Mouse (Mus musculus) thymus, adult 2 months (tissue): ENCODE measurements around the gene Dnajc7. TPM values are rescaled to one million over a fixed set of nuclear protein-coding genes. Genes with fewer than 3 reads are reported as not detected.

Experiments used
- DNase-seq: peaks from one replicate; pipeline ENCODE4 v3.0.0; 2021
- H3K27ac ChIP-seq: fragments of 200-500 bp; 2 replicates; pipeline ENCODE4 v1.5.1; 2012; ENCODE audit warnings: low read length, control low read depth; ENCODE audit not compliant: control insufficient read depth, insufficient read depth
- H3K27me3 ChIP-seq: fragments of 200-500 bp; 2 replicates; pipeline ENCODE4 v1.6.1; 2012; ENCODE audit warnings: mild to moderate bottlenecking, low read length, moderate library complexity, mixed read lengths; ENCODE audit not compliant: control insufficient read depth, insufficient read depth
- H3K36me3 ChIP-seq: fragments of 200-500 bp; 2 replicates; pipeline ENCODE4 v1.6.1; 2012; ENCODE audit warnings: mild to moderate bottlenecking, low read length, moderate library complexity; ENCODE audit not compliant: control insufficient read depth, insufficient read depth
- H3K4me1 ChIP-seq: fragments of 200-500 bp; replicated peaks from 2 replicates; pipeline ENCODE4 v1.6.1; 2012; ENCODE audit warnings: low read length; ENCODE audit not compliant: control insufficient read depth, insufficient read depth
- H3K4me3 ChIP-seq: fragments of 200-500 bp; 2 replicates; pipeline ENCODE4 v1.5.1; 2012; ENCODE audit warnings: mild to moderate bottlenecking, low read length, control low read depth, moderate library complexity; ENCODE audit not compliant: control insufficient read depth, insufficient read depth
- CTCF ChIP-seq: fragments of 200-500 bp; IDR thresholded peaks from 2 replicates; pipeline ENCODE4 v1.5.1; 2012; ENCODE audit warnings: mild to moderate bottlenecking, control low read depth, low read length, moderate library complexity, borderline replicate concordance; ENCODE audit not compliant: control insufficient read depth, poor library complexity, insufficient read depth; ENCODE audit errors: extremely low read depth
- POLR2A ChIP-seq: fragments of 200-500 bp; IDR thresholded peaks from 2 replicates; pipeline ENCODE4 v1.6.1; 2012; ENCODE audit warnings: mild to moderate bottlenecking, low read length, control low read depth, moderate library complexity; ENCODE audit not compliant: control insufficient read depth, poor library complexity, insufficient read depth; ENCODE audit errors: extremely low read depth
- WGBS: fragments of 180-500 bp; shearing (Covaris S2); methylation state at CpG from one replicate; pipeline ENCODE4 v1.1.7; 2018; 5-methylcytosine and 5-hydroxymethylcytosine counted together
- polyA plus RNA-seq: library from polyadenylated mRNA; depleted of rRNA; stranded (reverse); fragments of >200 nt; gene quantifications from 2 replicates; pipeline ENCODE4 v1.2.3, GENCODE M21; 2012

The Dnajc7 gene
- polyA plus RNA-seq, 1 experiment: 110 TPM

DNA sequence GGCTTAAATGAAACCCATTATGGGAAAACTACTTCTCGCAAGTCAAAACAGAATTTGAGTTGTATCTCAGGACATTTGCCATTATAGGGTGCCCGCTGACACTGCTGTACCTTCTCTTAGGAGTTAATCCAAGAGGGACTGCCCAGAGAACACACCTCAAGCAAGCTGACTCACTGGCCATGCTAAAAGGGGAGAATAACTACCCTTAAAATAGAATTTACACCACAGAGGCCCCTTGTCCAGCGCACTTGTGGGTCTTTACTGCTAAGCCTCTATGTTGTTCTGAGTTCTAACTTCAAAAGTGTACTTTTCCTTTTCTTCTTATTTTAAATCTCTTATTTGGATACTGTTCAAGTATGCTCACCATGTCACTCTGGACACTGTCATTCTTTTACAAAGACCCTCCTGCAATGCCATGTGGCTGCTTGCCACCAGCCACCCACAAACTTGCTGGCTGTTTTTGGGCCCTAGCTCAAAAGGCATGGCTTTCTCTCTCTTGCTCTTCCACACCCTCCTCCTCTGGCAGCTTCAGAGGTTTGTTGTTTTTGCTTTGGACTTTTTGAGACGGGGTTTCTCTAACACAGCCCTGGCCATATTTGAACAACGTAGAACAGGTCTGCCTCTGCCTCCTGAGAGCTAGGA is 10.5 kb downstream of the Dnajc7 start:
- Histone ChIP-seq H3K4me3 (no peak overlapping the region), H3K4me1 (peaks cover 2% of the 10 kb centered on the region), H3K36me3 (0 out of 2 replicates have a peak, but pooled peaks cover 3% of the 10 kb centered on the region), H3K27ac (peak overlapping the region; percentile 61; the same call in 1 of the 2 replicates), H3K27me3 (no peaks in the 10 kb centered on the region)
- DNase-seq: no peak
- no peak for TF ChIP-seq POLR2A
- TF ChIP-seq CTCF: no peak
- WGBS: 92% methylated on average over 5 of the region's 5 CpGs

DNA sequence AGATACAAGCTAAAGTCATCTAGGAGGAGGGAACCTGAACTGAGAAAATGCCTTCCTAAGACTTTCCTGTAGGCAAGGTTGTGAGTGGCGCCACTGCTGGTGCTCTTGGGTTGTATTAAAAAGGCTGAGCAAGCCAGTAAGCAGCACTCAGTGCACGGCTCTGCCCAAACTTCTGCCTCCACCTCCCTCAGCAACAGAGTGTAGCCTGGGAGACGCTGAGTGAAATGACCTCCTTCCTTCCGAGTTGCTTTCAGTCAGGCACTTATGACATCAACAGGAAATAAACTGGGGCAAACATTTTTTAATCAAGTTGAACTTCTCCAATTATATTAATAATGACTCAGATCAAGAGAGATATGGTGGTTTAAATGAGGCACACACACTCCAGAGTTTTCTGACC is 11.2 kb downstream of the Dnajc7 start:
- peaks cover 2% of the 10 kb centered on the region for H3K4me1 ChIP-seq
- no peaks in the 10 kb centered on the region for H3K27me3 ChIP-seq
- H3K4me3 ChIP-seq: no peak overlapping the region
- WGBS: 66% methylated on average over 4 of the region's 4 CpGs
- no peak for DNase-seq
- no peak overlapping the region for H3K27ac ChIP-seq
- 0 out of 2 replicates have a peak, but pooled peaks cover 3% of the 10 kb centered on the region for H3K36me3 ChIP-seq
- TF ChIP-seq CTCF (no peak), POLR2A (no peak)

GRCm38 (mm10) chr11:100607121-100607520 is 12.8 kb downstream of the Dnajc7 start:
- Histone ChIP-seq H3K27ac (no peak overlapping the region), H3K27me3 (no peaks in the 10 kb centered on the region), H3K36me3 (0 out of 2 replicates have a peak, but pooled peaks cover 3% of the 10 kb centered on the region), H3K4me1 (peaks cover 2% of the 10 kb centered on the region), H3K4me3 (no peak overlapping the region)
- no peak for DNase-seq
- no peak for TF ChIP-seq CTCF
- 85% methylated on average over 6 of the region's 6 CpGs for WGBS

- Histone ChIP-seq H3K36me3 (peaks cover 13% of the 10 kb centered on the region), H3K27ac (no peak overlapping the region), H3K27me3 (no peaks in the 10 kb centered on the region), H3K4me1 (peaks cover 2% of the 10 kb centered on the region), H3K4me3 (no peak overlapping the region)
- 95% methylated on average over 10 of the region's 10 CpGs for WGBS
- TF ChIP-seq CTCF (no peak), POLR2A (no peak)
- DNase-seq: no peak
Observed at GRCm38 (mm10) chr11:100605451-100605850, 14.5 kb downstream of the Dnajc7 start.

- DNase-seq: no peak
- 95% methylated on average over 4 of the region's 4 CpGs for WGBS
- no peaks in the 10 kb centered on the region; the same call in 1 of the 2 replicates for H3K4me1 ChIP-seq
- H3K36me3 ChIP-seq: peaks cover 21% of the 10 kb centered on the region
- no peaks in the 10 kb centered on the region for H3K27me3 ChIP-seq
- no peak overlapping the region for H3K4me3 ChIP-seq
- TF ChIP-seq CTCF: no peak
- no peak for TF ChIP-seq POLR2A
- H3K27ac ChIP-seq: no peak overlapping the region
Observed at GRCm38 (mm10) chr11:100604321-100605005, 15.5 kb downstream of the Dnajc7 start.

DNA sequence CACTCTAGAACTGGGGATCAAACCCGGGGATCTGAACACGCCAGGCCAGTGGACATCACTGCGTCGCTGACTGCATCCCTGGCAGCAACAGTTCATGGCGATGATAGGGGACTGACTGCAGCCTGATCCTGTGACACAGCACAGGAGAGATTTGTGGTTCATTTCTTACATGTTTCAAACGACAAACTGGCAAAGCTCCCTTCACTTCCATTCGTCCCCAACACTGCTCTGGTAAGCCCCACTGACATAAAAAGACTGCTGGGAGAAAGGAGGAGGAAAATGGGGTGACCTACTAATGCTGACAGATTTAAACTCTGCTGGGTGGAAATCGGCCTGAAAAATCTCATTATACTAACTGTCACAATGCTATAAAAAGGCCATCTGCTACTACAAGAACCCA is 16.2 kb downstream of the Dnajc7 start:
- TF ChIP-seq POLR2A (no peak), CTCF (no peak)
- H3K4me3 ChIP-seq: no peak overlapping the region
- H3K27ac ChIP-seq: no peak overlapping the region
- H3K4me1 ChIP-seq: no peaks in the 10 kb centered on the region; the same call in 1 of the 2 replicates
- no peaks in the 10 kb centered on the region for H3K27me3 ChIP-seq
- peaks cover 28% of the 10 kb centered on the region for H3K36me3 ChIP-seq
- DNase-seq: no peak
- WGBS: 88% methylated on average over 8 of the region's 8 CpGs
